Comparison of ENCODE assay signal across 27 mouse cellular contexts in genomic region chr6:40300707-40301106, GRCm38 (mm10).
"Had no signal": no experiment of that assay in that cellular context is flagged by ENCODE, and none has a peak within 500 bp of the region (broad histone marks: within the 10 kb centered on the region; RNA-seq: fewer than 3 reads in every experiment).

No protein-coding gene starts in this region.

- H3K27me3 ChIP-seq: embryonic facial prominence, embryonic 12.5 days; embryonic facial prominence, embryonic 13.5 days; embryonic facial prominence, embryonic 15.5 days; forebrain, embryonic 12.5 days; forebrain, embryonic 13.5 days; forebrain, embryonic 15.5 days had no signal

- H3K27ac ChIP-seq: embryonic facial prominence, embryonic 10.5 days; embryonic facial prominence, embryonic 12.5 days; embryonic facial prominence, embryonic 13.5 days; embryonic facial prominence, embryonic 15.5 days; forebrain, embryonic 10.5 days; forebrain, embryonic 12.5 days; forebrain, embryonic 13.5 days; forebrain, embryonic 15.5 days; gastrocnemius, adult 2 months; heart, adult 2 months; heart, embryonic 10.5 days had no signal

- H3K9me3 ChIP-seq: embryonic facial prominence, embryonic 10.5 days; embryonic facial prominence, embryonic 12.5 days; embryonic facial prominence, embryonic 13.5 days; embryonic facial prominence, embryonic 15.5 days; forebrain, embryonic 10.5 days; forebrain, embryonic 12.5 days; forebrain, embryonic 13.5 days; forebrain, embryonic 15.5 days; heart, embryonic 10.5 days had no signal

- H3K4me2 ChIP-seq: embryonic facial prominence, embryonic 12.5 days; embryonic facial prominence, embryonic 13.5 days; embryonic facial prominence, embryonic 15.5 days; forebrain, embryonic 12.5 days; forebrain, embryonic 13.5 days; forebrain, embryonic 15.5 days had no signal

- ATAC-seq: forebrain, embryonic 13.5 days; forebrain, embryonic 14.5 days; forebrain, embryonic 15.5 days; forebrain, embryonic 16.5 days; forebrain, postnatal 0 days had no signal

- H3K9ac ChIP-seq: embryonic facial prominence, embryonic 12.5 days; embryonic facial prominence, embryonic 13.5 days; embryonic facial prominence, embryonic 15.5 days; forebrain, embryonic 12.5 days; forebrain, embryonic 13.5 days; forebrain, embryonic 15.5 days; forebrain, postnatal 0 days had no signal

- H3K4me1 ChIP-seq: embryonic facial prominence, embryonic 10.5 days; embryonic facial prominence, embryonic 12.5 days; embryonic facial prominence, embryonic 13.5 days; embryonic facial prominence, embryonic 15.5 days; forebrain, embryonic 10.5 days; forebrain, embryonic 12.5 days; forebrain, embryonic 13.5 days; forebrain, embryonic 15.5 days; heart, embryonic 10.5 days had no signal

- H3K4me3 ChIP-seq: embryonic facial prominence, embryonic 10.5 days; embryonic facial prominence, embryonic 12.5 days; embryonic facial prominence, embryonic 13.5 days; embryonic facial prominence, embryonic 15.5 days; erythroblast, embryonic 14.5 days; forebrain, embryonic 10.5 days; forebrain, embryonic 12.5 days; forebrain, embryonic 13.5 days; forebrain, embryonic 15.5 days; gastrocnemius, adult 2 months; heart, adult 2 months; heart, embryonic 10.5 days had no signal

- H3K36me3 ChIP-seq: embryonic facial prominence, embryonic 10.5 days; embryonic facial prominence, embryonic 12.5 days; embryonic facial prominence, embryonic 13.5 days; embryonic facial prominence, embryonic 15.5 days; forebrain, embryonic 10.5 days; forebrain, embryonic 12.5 days; forebrain, embryonic 15.5 days; heart, embryonic 10.5 days had no signal

- DNase-seq: cerebellum, adult 9-10 months; cerebellum, adult 9-11 months; cerebellum, postnatal 10 days; cerebellum, postnatal 14 days; cerebellum, postnatal 25 days; cerebellum, postnatal 36 days; embryo, embryonic 11 days; forebrain, postnatal 0 days; gastrocnemius, adult 2 months; gastrocnemius, postnatal 10 days; gastrocnemius, postnatal 25 days; gastrocnemius, postnatal 36 days; heart, adult 11 months; heart, adult 18-20 months; heart, adult 2 months had no signal
